In the genomic region with DNA sequence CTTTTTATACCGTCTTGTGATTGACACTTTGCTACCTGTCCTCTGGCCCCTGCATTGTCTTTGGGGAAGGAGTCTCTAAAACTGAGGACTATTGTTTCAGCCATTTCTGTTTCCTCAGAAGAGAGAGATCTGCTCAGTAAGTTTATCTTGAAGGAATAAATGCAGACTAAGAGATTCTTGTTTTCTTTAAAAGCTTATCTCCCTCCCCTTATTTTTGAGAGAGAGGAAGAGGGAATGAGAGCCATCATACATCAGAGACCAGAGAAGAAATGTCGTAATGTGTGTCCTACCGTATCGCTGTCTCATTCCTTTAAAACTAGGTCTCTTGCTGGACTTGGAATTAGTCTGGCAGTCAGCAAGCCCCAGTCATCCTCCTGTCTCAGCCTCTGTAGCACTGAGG, we compare ENCODE assay signal across 14 mouse cellular contexts. TPM values are rescaled to one million over a fixed set of nuclear protein-coding genes. Genes with fewer than 3 reads are reported as not detected.
A peak's percentile ranks its signal among the peaks of the same experiment; 100 is the strongest.
DNase-seq lines count a peak whose midpoint lies in the region; ATAC-seq and TF ChIP-seq lines count a peak whose summit lies in the region.
"Had no signal": no experiment of that assay in that cellular context is flagged by ENCODE, and none has a peak within 500 bp of the region (broad histone marks: within the 10 kb centered on the region; RNA-seq: fewer than 3 reads in every experiment).

No protein-coding gene starts in this region.

- peak overlapping the region; percentile 44 for H3K9ac ChIP-seq in heart, postnatal 0 days (replicated peaks; ENCODE audit: low read depth, low read length)
- 0 out of 2 replicates have a peak overlapping the region, but pooled peaks have one; percentile 47 for H3K9ac ChIP-seq in neural tube, embryonic 13.5 days
- no peak overlapping the region for H3K9ac ChIP-seq in limb, embryonic 15.5 days

- no peaks in the 10 kb centered on the region for H3K36me3 ChIP-seq in heart, postnatal 0 days (replicated peaks; ENCODE audit: control insufficient read depth, insufficient read depth, low read length)
- no peaks in the 10 kb centered on the region for H3K36me3 ChIP-seq in neural tube, embryonic 13.5 days
- no peaks in the 10 kb centered on the region for H3K36me3 ChIP-seq in limb, embryonic 15.5 days

- peaks cover 61% of the 10 kb centered on the region for H3K4me1 ChIP-seq in heart, postnatal 0 days (ENCODE audit: control insufficient read depth, insufficient read depth)
- peaks cover 50% of the 10 kb centered on the region for H3K4me1 ChIP-seq in neural tube, embryonic 13.5 days (replicated peaks)
- H3K4me1 ChIP-seq in limb, embryonic 15.5 days, result peaks cover 33% of the 10 kb centered on the region

- peak; percentile 27 for DNase-seq in heart, postnatal 0 days (ENCODE audit: low spot score)
- no peak for DNase-seq in heart, adult 11 months
- no peak for DNase-seq in neural tube, embryonic 10.5 days (ENCODE audit: extremely low spot score, low spot score)
- DNase-seq in right cerebral cortex, postnatal 4 days, result no peak
- no peak for DNase-seq in spleen, postnatal 10 days (ENCODE audit: low spot score in 2 of 2)
- DNase-seq in T-cell, adult 2 months (ENCODE audit: low spot score), result no peak
- DNase-seq: adrenal gland, postnatal 10 days; cerebellum, adult 18-20 months; lung, postnatal 36 days; thymus, postnatal 36 days had no signal

- no peak overlapping the region for H3K4me3 ChIP-seq in heart, postnatal 0 days (ENCODE audit: low read depth, low read length)
- no peak overlapping the region for H3K4me3 ChIP-seq in neural tube, embryonic 13.5 days
- H3K4me3 ChIP-seq in limb, embryonic 15.5 days, result no peak overlapping the region

- 25% methylated on average over 4 of the region's 4 CpGs for WGBS in heart, postnatal 0 days
- 79% methylated on average over 4 of the region's 4 CpGs for WGBS in neural tube, embryonic 13.5 days
- WGBS in limb, embryonic 15.5 days, result 78% methylated on average over 4 of the region's 4 CpGs

- no peak for TF ChIP-seq EP300 in heart, postnatal 0 days (IDR thresholded peaks at IDR 0.05; ENCODE audit: low read depth)

- H3K9me3 ChIP-seq in heart, postnatal 0 days (replicated peaks; ENCODE audit: control insufficient read depth, low read length), result no peaks in the 10 kb centered on the region
- H3K9me3 ChIP-seq in neural tube, embryonic 13.5 days, result no peaks in the 10 kb centered on the region
- no peaks in the 10 kb centered on the region for H3K9me3 ChIP-seq in limb, embryonic 15.5 days

- peak overlapping the region; percentile 85 for H3K27ac ChIP-seq in heart, postnatal 0 days (ENCODE audit: low read depth)
- H3K27ac ChIP-seq in neural tube, embryonic 13.5 days (replicated peaks), result no peak overlapping the region
- 0 out of 2 replicates have a peak overlapping the region, but pooled peaks have one; percentile 0 for H3K27ac ChIP-seq in limb, embryonic 15.5 days

- no peak for TF ChIP-seq CTCF in heart, postnatal 0 days (IDR thresholded peaks at IDR 0.05; ENCODE audit: low read depth)

- peak overlapping the region; percentile 77 for H3K4me2 ChIP-seq in heart, postnatal 0 days (ENCODE audit: low read depth, low read length)
- no peak overlapping the region for H3K4me2 ChIP-seq in neural tube, embryonic 13.5 days
- H3K4me2 ChIP-seq in limb, embryonic 15.5 days, result no peak overlapping the region

- no peaks in the 10 kb centered on the region for H3K27me3 ChIP-seq in heart, postnatal 0 days (ENCODE audit: control insufficient read depth, insufficient read depth, low read length)
- no peaks in the 10 kb centered on the region for H3K27me3 ChIP-seq in neural tube, embryonic 13.5 days
- H3K27me3 ChIP-seq in limb, embryonic 15.5 days, result no peaks in the 10 kb centered on the region

- ATAC-seq in heart, postnatal 0 days (ENCODE audit: insufficient read depth, low read depth), result no peak
- ATAC-seq in neural tube, embryonic 13.5 days (ENCODE audit: low read depth), result no peak
- ATAC-seq in limb, embryonic 15.5 days (ENCODE audit: insufficient number of reproducible peaks, low FRiP score, low TSS enrichment, low read depth), result no peak

RNA-seq across cellular contexts. Expression of a gene that starts 4.9 kb away (rescaled TPM):
- total RNA-seq in heart, postnatal 0 days (2014; rRNA removed; ENCODE audit: low replicate concordance), result 149 and 180 TPM in 2 replicates
- 374 and 375 TPM in 2 replicates for polyA plus RNA-seq in heart, postnatal 0 days (2015; fragmentation: Nextera tagmentation; extraction: Ambion mirVana)
- 436 and 457 TPM in 2 replicates for polyA plus RNA-seq in neural tube, embryonic 13.5 days (2015; fragmentation: Nextera tagmentation; extraction: Ambion mirVana)
- 441 and 463 TPM in 2 replicates for polyA plus RNA-seq in limb, embryonic 15.5 days (2015; fragmentation: Nextera tagmentation; extraction: Ambion mirVana)

RNA-seq across cellular contexts. Expression of a gene that starts 37.5 kb away (rescaled TPM):
- total RNA-seq in heart, postnatal 0 days (2014; rRNA removed; ENCODE audit: low replicate concordance), result 0.27 TPM in 1 of 2 replicates, not detected in the other
- 0.22 and 0.33 TPM in 2 replicates for polyA plus RNA-seq in heart, postnatal 0 days (2015; fragmentation: Nextera tagmentation; extraction: Ambion mirVana)
- polyA plus RNA-seq in neural tube, embryonic 13.5 days (2015; fragmentation: Nextera tagmentation; extraction: Ambion mirVana), result 0.28 TPM in 1 of 2 replicates, not detected in the other
- polyA plus RNA-seq in limb, embryonic 15.5 days (2015; fragmentation: Nextera tagmentation; extraction: Ambion mirVana), result 0.18 TPM in 1 of 2 replicates, not detected in the other
- total RNA-seq: gastrocnemius, postnatal 4 days had no signal
- polyA plus RNA-seq: neural tube, embryonic 14.5 days had no signal

RNA-seq across cellular contexts. Expression of a gene that starts 43.7 kb away (rescaled TPM):
- total RNA-seq in heart, postnatal 0 days (2014; rRNA removed; ENCODE audit: low replicate concordance), result 125 and 146 TPM in 2 replicates
- 162 and 165 TPM in 2 replicates for polyA plus RNA-seq in heart, postnatal 0 days (2015; fragmentation: Nextera tagmentation; extraction: Ambion mirVana)
- polyA plus RNA-seq in neural tube, embryonic 13.5 days (2015; fragmentation: Nextera tagmentation; extraction: Ambion mirVana), result 195 and 200 TPM in 2 replicates
- 232 and 249 TPM in 2 replicates for polyA plus RNA-seq in limb, embryonic 15.5 days (2015; fragmentation: Nextera tagmentation; extraction: Ambion mirVana)

RNA-seq across cellular contexts. Expression of a gene that starts 43.9 kb away (rescaled TPM):
- 221 and 310 TPM in 2 replicates for total RNA-seq in heart, postnatal 0 days (2014; rRNA removed; ENCODE audit: low replicate concordance)
- 345 and 362 TPM in 2 replicates for polyA plus RNA-seq in heart, postnatal 0 days (2015; fragmentation: Nextera tagmentation; extraction: Ambion mirVana)
- polyA plus RNA-seq in neural tube, embryonic 13.5 days (2015; fragmentation: Nextera tagmentation; extraction: Ambion mirVana), result 104 and 119 TPM in 2 replicates
- 104 and 114 TPM in 2 replicates for polyA plus RNA-seq in limb, embryonic 15.5 days (2015; fragmentation: Nextera tagmentation; extraction: Ambion mirVana)

RNA-seq across cellular contexts. Expression of a gene that starts 46.4 kb away (rescaled TPM):
- not detected in 2 replicates for total RNA-seq in heart, postnatal 0 days (2014; rRNA removed; ENCODE audit: low replicate concordance)
- not detected in 2 replicates for polyA plus RNA-seq in heart, postnatal 0 days (2015; fragmentation: Nextera tagmentation; extraction: Ambion mirVana)
- not detected in 2 replicates for polyA plus RNA-seq in neural tube, embryonic 13.5 days (2015; fragmentation: Nextera tagmentation; extraction: Ambion mirVana)
- polyA plus RNA-seq in limb, embryonic 15.5 days (2015; fragmentation: Nextera tagmentation; extraction: Ambion mirVana), result not detected in 2 replicates
- total RNA-seq: adrenal gland, postnatal 10 days; gastrocnemius, postnatal 4 days had no signal
- polyA plus RNA-seq: neural tube, embryonic 14.5 days had no signal
